Mouse (Mus musculus) myocyte (in vitro differentiated cells): ENCODE data around the gene Catsper4.

Experiments used
- CEBPB ChIP-seq: IDR thresholded peaks from 2 replicates; pipeline ENCODE4 v1.6.1; 2011; ENCODE audit warnings: mild to moderate bottlenecking, moderate library complexity; ENCODE audit not compliant: poor library complexity, insufficient read depth, severe bottlenecking
- E2F4 ChIP-seq: IDR thresholded peaks from one replicate; pipeline ENCODE4 v1.6.1; 2011; ENCODE audit warnings: mild to moderate bottlenecking, control low read depth, moderate library complexity; ENCODE audit not compliant: insufficient read depth
- MAX ChIP-seq: IDR thresholded peaks from one replicate; pipeline ENCODE4 v1.6.1; 2011; ENCODE audit warnings: low read depth, mild to moderate bottlenecking, control low read depth
- MYOD1 ChIP-seq, 3 experiments: IDR thresholded peaks; one replicate each; pipeline ENCODE4 v1.6.1; 2011; ENCODE audit warnings: control low read depth in 2 of 3, low read depth in 2 of 3, mild to moderate bottlenecking in 2 of 3, moderate library complexity in 1 of 3; ENCODE audit not compliant: insufficient read length in 2 of 3, control insufficient read depth in 1 of 3
- MYOG ChIP-seq, 3 experiments: IDR thresholded peaks; one replicate each; pipeline ENCODE4 v1.6.1; 2011; ENCODE audit warnings: control low read depth in 2 of 3, low read depth in 2 of 3, mild to moderate bottlenecking in 2 of 3; ENCODE audit not compliant: insufficient read length in 2 of 3, control insufficient read depth in 1 of 3, insufficient read depth in 1 of 3
- POLR2A ChIP-seq: IDR thresholded peaks from one replicate; pipeline ENCODE4 v1.6.1; 2011; ENCODE audit warnings: low read depth, mild to moderate bottlenecking, control low read depth, moderate library complexity; ENCODE audit not compliant: insufficient read length
- POLR2AphosphoS2 ChIP-seq: IDR thresholded peaks from one replicate; pipeline ENCODE4 v1.6.1; 2011; ENCODE audit warnings: low read depth, control low read depth; ENCODE audit not compliant: insufficient read length
- REST ChIP-seq: IDR thresholded peaks from one replicate; pipeline ENCODE4 v1.6.1; 2011; ENCODE audit warnings: mild to moderate bottlenecking, control low read depth, moderate library complexity; ENCODE audit not compliant: insufficient read depth, insufficient read length
- SRF ChIP-seq: IDR thresholded peaks from one replicate; pipeline ENCODE4 v1.6.1; 2011; ENCODE audit warnings: low read depth; ENCODE audit not compliant: control insufficient read depth, insufficient read length
- TCF12 ChIP-seq: IDR thresholded peaks from one replicate; pipeline ENCODE4 v1.6.1; 2011; ENCODE audit warnings: mild to moderate bottlenecking, control low read depth; ENCODE audit not compliant: poor library complexity, insufficient read depth, severe bottlenecking
- TCF3 ChIP-seq: IDR thresholded peaks from one replicate; pipeline ENCODE4 v1.6.1; 2011; ENCODE audit warnings: low read depth, control low read depth; ENCODE audit not compliant: insufficient read length
- USF1 ChIP-seq: IDR thresholded peaks from one replicate; pipeline ENCODE4 v1.6.1; 2011; ENCODE audit warnings: low read depth, mild to moderate bottlenecking, control low read depth, moderate library complexity

GRCm38 (mm10) chr4:134165548-134166465 lies 61.4 kb downstream of the Catsper4 start:
- TF ChIP-seq E2F4 (no peak), USF1 (no peak), MAX (no peak), POLR2A (no peak), MYOG (IDR thresholded peaks at IDR 0.05; ENCODE audit: control insufficient read depth in 1 of 3, insufficient read depth in 1 of 3, insufficient read length in 2 of 3, low read depth in 2 of 3) (no peak), POLR2AphosphoS2 (no peak), TCF12 (no peak), MYOD1 (IDR thresholded peaks at IDR 0.05; ENCODE audit: control insufficient read depth in 1 of 3, insufficient read length in 2 of 3, low read depth in 2 of 3) (no peak), SRF (no peak), TCF3 (no peak), REST (no peak), CEBPB (no peak)
